Mouse (Mus musculus): ENCODE data around the gene Kif23.

GRCm38 (mm10) chr9:61877373-61878112, 69.0 kb downstream of the Kif23 start:
- TF ChIP-seq CTCF (IDR thresholded peaks at IDR 0.05) (no peak), POLR2A (IDR thresholded peaks at IDR 0.05; ENCODE audit: insufficient read depth, low read depth, low read length) (no peak)
